Mouse (Mus musculus) E14TG2a.4 (cell line): ENCODE measurements around the gene Slc38a9.
A peak's percentile ranks its signal among the peaks of the same experiment; 100 is the strongest.

Experiments
- H3K27me3 ChIP-seq: 2 replicates; pipeline ENCODE4 v1.6.1; 2014; ENCODE audit warnings: low read length, control low read depth; ENCODE audit not compliant: insufficient read depth
- H3K36me3 ChIP-seq: 2 replicates; pipeline ENCODE4 v1.6.1; 2014; ENCODE audit warnings: low read length, control low read depth; ENCODE audit not compliant: insufficient read depth
- H3K4me1 ChIP-seq: replicated peaks from 2 replicates; pipeline ENCODE4 v1.6.1; 2014; ENCODE audit warnings: low read depth, low read length, control low read depth
- H3K4me3 ChIP-seq: replicated peaks from 2 replicates; pipeline ENCODE4 v1.5.1; 2014; ENCODE audit warnings: mild to moderate bottlenecking, low read length
- H3K9me3 ChIP-seq: 2 replicates; pipeline ENCODE4 v1.6.1; 2014; ENCODE audit warnings: low read length, control low read depth
- CTCF ChIP-seq: conservative IDR thresholded peaks from 2 replicates; pipeline ENCODE4 v1.5.1; 2014; ENCODE audit warnings: low read length
- NANOG ChIP-seq: IDR thresholded peaks from 2 replicates; pipeline ENCODE4 v1.6.1; 2014; ENCODE audit warnings: borderline replicate concordance, low read length, mixed read lengths
- POU5F1 ChIP-seq: IDR thresholded peaks from 2 replicates; pipeline ENCODE4 v1.6.1; 2014; ENCODE audit warnings: low read length, borderline replicate concordance

The Slc38a9 gene

GRCm38 (mm10) chr13:112642897-112643296, 17.7 kb upstream of the Slc38a9 start:
- Histone ChIP-seq H3K9me3 (no peaks in the 10 kb centered on the region), H3K27me3 (no peaks in the 10 kb centered on the region; the same call in 1 of the 2 replicates), H3K36me3 (no peaks in the 10 kb centered on the region), H3K4me1 (no peaks in the 10 kb centered on the region), H3K4me3 (no peak overlapping the region)
- TF ChIP-seq NANOG, result no peak
- TF ChIP-seq CTCF, result no peak
- TF ChIP-seq POU5F1, result no peak

DNA sequence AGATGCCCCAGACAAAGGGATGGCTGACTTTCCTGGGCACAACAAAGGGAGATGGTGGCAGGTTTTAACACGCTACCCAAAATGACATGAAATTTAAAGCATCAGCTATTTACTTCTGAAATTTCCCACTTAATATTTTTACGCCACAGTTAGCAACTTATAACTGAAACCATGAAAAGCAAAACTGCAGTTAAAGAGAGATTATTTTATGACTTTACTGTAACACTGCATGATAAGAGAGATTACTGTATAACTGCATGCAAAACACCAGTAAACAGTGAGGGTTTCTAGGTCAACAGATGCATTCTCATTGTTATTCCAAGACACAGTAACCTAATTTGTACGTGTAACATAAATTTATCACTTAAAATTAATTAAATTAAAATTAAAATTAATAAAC, 15.6 kb upstream of the Slc38a9 start:
- H3K27me3 ChIP-seq, result peaks cover 9% of the 10 kb centered on the region
- H3K4me1 ChIP-seq, result no peaks in the 10 kb centered on the region
- no peak overlapping the region for H3K4me3 ChIP-seq
- H3K36me3 ChIP-seq, result no peaks in the 10 kb centered on the region
- H3K9me3 ChIP-seq, result no peaks in the 10 kb centered on the region
- TF ChIP-seq NANOG (no peak), POU5F1 (no peak), CTCF (no peak)

- peaks cover 9% of the 10 kb centered on the region for H3K27me3 ChIP-seq
- no peaks in the 10 kb centered on the region for H3K4me1 ChIP-seq
- H3K36me3 ChIP-seq, result no peaks in the 10 kb centered on the region
- no peaks in the 10 kb centered on the region for H3K9me3 ChIP-seq
- no peak overlapping the region for H3K4me3 ChIP-seq
- TF ChIP-seq CTCF, result no peak
- TF ChIP-seq NANOG, result no peak
These were observed 14.9 kb upstream of the Slc38a9 start for GRCm38 (mm10) chr13:112645529-112646186.

- TF ChIP-seq POU5F1 (no peak), CTCF (no peak), NANOG (no peak)
- H3K36me3 ChIP-seq, result no peaks in the 10 kb centered on the region
These were observed 9.4 kb upstream of the Slc38a9 start for GRCm38 (mm10) chr13:112651183-112651582.

DNA sequence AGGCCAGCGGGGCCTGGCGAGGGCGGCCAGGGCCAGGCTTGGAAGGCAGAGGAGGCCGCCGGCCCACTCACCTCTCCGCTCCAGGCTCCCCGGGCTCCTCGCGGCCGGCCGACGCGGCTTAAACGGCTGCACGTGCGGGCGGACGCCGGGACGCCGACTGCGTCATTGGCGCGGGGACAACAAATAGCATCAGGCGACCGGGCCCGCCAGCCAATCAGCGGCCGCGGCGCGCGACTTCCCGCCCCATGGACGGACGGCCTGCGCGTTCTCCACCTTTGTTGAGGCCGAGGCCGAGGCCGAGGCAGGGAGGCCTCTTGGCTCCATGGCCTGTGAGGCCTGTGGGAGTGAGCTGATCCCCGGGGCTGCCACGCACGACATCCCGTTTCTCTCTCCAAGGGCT, 8.3 kb upstream of the Slc38a9 start, which contains the start of gene Ddx4:
TSS of gene Ddx4 (minus strand) at position 271 of the 400 bp plus-strand sequence.
- TF ChIP-seq CTCF, result no peak
- TF ChIP-seq NANOG, result no peak
- no peak for TF ChIP-seq POU5F1
- Histone ChIP-seq H3K36me3 (no peaks in the 10 kb centered on the region), H3K9me3 (peaks cover 8% of the 10 kb centered on the region; the same call in 1 of the 2 replicates), H3K4me1 (0 out of 2 replicates have a peak, but pooled peaks cover 3% of the 10 kb centered on the region), H3K4me3 (peak within 1 kb of the TSS; percentile 70), H3K27me3 (peaks cover 45% of the 10 kb centered on the region)

More at GRCm38 (mm10) chr13:112651183-112651582, 9.4 kb upstream of the Slc38a9 start:
- Histone ChIP-seq H3K27me3 (peaks cover 39% of the 10 kb centered on the region), H3K4me3 (no peak overlapping the region), H3K9me3 (peaks cover 8% of the 10 kb centered on the region; the same call in 1 of the 2 replicates), H3K4me1 (0 out of 2 replicates have a peak, but pooled peaks cover 3% of the 10 kb centered on the region)

GRCm38 (mm10) chr13:112659986-112660573, 471 bp upstream of the Slc38a9 start:
- Histone ChIP-seq H3K27me3 (peaks cover 12% of the 10 kb centered on the region), H3K4me1 (peaks cover 14% of the 10 kb centered on the region), H3K4me3 (peak overlapping the region; percentile 90), H3K36me3 (no peaks in the 10 kb centered on the region), H3K9me3 (no peaks in the 10 kb centered on the region)
- TF ChIP-seq NANOG (no peak), POU5F1 (no peak), CTCF (no peak)

GRCm38 (mm10) chr13:112661687-112662086, 1.1 kb downstream of the Slc38a9 start:
- Histone ChIP-seq H3K9me3 (no peaks in the 10 kb centered on the region), H3K4me1 (peaks cover 14% of the 10 kb centered on the region), H3K4me3 (no peak overlapping the region), H3K36me3 (no peaks in the 10 kb centered on the region), H3K27me3 (peaks cover under 1% of the 10 kb centered on the region)
- TF ChIP-seq POU5F1 (no peak), CTCF (no peak), NANOG (no peak)

DNA sequence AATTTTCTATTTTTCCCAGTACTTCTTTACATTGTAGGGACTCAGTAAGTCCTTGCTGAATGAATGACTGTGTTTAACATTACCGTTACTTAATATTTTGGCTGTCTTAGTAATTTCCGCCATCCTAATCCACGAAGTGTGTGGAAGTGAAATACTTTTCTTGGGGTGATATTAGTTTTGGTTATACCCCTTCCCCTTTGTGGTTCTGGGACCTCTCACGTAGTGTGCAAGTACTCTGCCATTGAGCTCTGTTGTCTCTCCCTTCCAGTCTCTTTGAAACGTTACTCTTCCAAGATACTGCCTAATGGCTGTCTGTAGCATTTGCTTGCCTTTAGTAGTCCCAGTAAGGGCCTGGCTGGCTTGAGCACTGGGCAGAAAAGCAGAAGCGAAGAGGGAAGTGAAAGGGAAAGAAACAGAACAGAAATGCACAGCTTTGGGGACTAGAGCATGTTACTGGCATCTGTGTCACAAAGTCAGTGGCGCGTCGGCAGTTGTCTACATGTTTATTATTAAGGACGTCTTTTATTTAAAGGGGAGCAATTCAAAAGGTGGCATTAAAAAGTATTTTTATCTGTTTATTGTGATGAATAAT, 6.0 kb downstream of the Slc38a9 start:
- TF ChIP-seq POU5F1 (no peak), CTCF (no peak), NANOG (no peak)
- H3K36me3 ChIP-seq, result peaks cover 17% of the 10 kb centered on the region
- H3K9me3 ChIP-seq, result no peaks in the 10 kb centered on the region
- no peaks in the 10 kb centered on the region for H3K27me3 ChIP-seq
- H3K4me3 ChIP-seq, result no peak overlapping the region
- peaks cover 1% of the 10 kb centered on the region; the same call in 1 of the 2 replicates for H3K4me1 ChIP-seq
